Mouse (Mus musculus) 3T3-L1 (cell line): ENCODE measurements around the gene Sp8.

Source experiments
- DNase-seq: peaks from one replicate; pipeline ENCODE4 v3.0.0-alpha.2; 2015; ENCODE audit warnings: low read depth, low spot score

Gene Sp8

DNA sequence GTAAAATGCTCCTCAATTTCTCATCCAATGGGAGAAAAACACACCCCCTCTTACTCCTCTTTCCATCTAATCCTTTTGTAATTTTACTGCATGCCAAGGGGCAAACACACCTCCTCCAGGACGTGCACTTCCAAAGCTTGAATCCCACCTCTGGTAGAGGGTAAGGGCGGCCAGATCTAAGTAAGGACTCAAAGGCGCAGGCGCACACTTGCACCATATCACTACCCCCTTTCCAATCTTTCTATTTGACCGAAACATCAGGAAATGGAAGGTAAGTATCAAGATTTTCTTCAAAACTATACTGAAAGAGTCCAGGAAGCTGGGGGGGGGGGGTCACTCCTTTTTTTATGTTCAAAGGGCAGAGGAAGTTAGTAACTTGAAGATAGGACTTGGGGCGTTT lies at the start of gene Sp8:
Gene Sp8, plus strand, starts transcription at position 109 of the 400 bp plus-strand sequence.
- no peak for DNase-seq

DNA sequence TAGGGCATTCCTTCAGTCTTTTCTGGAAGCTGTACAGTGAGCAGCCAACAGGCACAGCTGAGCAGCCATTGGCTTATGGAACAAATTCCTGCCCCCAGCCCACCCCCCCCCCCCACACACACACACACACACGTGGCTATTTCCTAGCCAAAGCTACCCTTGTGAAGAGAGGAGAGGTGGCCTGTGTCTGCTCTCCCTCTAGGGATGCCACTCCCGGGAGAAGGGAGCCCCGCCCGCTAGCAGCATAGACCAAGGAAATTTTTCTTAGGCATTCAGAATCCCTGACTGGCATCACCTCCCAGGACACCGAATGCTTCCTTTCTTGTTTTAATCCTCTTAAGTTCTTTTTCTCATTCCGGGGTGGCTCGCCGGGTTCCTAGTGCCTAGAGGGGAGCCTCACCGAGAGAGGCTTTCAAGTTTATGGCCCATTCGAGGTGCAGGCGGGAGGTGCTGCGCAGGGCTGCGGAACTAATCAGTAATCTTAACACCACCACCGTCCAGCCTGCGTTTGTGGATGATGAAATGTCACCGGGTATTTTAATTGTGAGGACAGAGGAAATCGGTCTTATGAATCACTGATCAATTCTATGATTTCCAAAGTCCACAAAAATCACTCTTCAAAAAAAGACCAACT lies 34.7 kb upstream of the Sp8 start:
- DNase-seq: no peak

GRCm38 (mm10) chr12:118814561-118814960 lies 31.6 kb upstream of the Sp8 start:
- DNase-seq: peak; percentile 99

GRCm38 (mm10) chr12:118816156-118816555 lies 30.0 kb upstream of the Sp8 start:
- peak; percentile 91 for DNase-seq

DNA sequence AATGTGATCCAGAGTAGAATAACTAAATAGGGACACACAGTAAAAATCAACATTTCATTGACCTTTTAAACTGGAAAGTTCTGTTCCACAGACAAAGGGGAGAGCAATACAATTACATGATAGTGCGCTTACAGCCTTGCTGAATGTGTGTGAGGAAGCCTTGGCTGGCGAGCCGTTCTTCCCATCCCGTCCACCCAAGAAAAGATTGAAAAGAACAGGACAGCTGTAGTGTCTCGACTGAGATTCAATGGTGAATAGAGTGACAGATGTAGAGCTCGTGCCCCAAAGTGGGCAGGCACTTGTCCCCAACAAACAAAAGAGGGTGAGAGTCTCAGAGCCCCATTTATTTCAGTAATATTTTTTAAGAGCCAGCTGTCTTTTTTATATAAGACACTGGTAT lies 16.2 kb upstream of the Sp8 start:
- no peak for DNase-seq

GRCm38 (mm10) chr12:118836411-118837341 lies 9.5 kb upstream of the Sp8 start:
- DNase-seq: peak; percentile 54

DNA sequence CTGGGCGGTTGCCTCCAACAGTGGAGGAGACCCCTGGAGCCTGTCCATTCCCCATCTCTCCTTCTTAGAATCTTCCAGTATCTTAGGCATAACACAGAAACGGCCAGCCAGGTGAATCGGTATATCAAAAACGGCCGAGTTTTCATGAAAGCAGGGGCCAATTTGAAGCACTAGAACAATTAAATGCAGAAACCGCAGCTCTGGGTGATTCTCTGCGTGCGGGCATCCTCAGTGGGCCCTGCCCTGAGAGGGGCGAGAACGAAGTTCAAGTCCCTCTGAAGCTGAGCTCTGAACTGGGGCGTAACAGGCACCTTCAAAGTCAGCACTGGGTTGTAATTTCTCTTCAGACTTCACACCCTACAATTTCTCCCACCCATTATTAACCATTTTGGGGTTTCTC lies 8.8 kb upstream of the Sp8 start:
- no peak for DNase-seq

- DNase-seq: no peak
Measured at GRCm38 (mm10) chr12:118838260-118838659, 7.9 kb upstream of the Sp8 start.

DNA sequence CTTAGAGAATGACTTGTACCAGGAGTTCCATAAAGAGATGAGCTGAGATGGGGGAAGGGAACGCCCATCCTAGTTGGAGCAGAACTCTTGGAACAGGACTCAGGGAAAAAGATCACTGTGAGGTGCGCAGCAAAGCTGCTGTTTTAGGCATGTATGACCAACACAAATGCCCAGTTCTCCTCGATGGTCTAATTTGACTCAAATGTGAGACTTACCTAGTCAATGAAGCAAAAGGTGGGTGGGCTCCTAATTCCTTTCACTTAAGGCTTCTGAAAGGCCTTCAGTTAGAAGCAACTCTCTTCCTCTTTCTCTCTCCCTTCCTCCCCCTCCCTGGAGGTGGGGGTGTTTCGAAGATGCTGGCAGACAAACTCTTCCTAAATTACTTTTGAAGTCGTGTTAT lies 6.7 kb upstream of the Sp8 start:
- DNase-seq: no peak

- DNase-seq: no peak
Measured at GRCm38 (mm10) chr12:118840301-118840700, 5.8 kb upstream of the Sp8 start.

DNA sequence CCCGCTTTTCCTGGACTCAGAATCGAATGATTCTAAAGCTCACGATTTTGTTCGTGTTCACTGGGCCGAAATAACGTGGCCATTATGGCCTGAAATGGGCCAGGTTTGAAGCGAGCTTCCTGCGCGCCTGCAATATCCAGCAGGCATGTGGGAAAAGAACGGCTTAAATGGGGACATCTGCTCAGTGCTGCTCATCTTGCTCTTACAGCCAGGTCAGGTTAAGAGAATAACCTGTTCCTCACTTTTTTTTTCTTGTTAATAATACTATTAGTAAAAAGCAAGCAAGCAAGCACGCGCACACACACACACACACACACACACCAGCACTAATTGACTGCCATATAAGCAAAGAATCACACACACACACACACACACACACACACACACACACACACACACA lies 5.3 kb upstream of the Sp8 start:
- no peak for DNase-seq

DNA sequence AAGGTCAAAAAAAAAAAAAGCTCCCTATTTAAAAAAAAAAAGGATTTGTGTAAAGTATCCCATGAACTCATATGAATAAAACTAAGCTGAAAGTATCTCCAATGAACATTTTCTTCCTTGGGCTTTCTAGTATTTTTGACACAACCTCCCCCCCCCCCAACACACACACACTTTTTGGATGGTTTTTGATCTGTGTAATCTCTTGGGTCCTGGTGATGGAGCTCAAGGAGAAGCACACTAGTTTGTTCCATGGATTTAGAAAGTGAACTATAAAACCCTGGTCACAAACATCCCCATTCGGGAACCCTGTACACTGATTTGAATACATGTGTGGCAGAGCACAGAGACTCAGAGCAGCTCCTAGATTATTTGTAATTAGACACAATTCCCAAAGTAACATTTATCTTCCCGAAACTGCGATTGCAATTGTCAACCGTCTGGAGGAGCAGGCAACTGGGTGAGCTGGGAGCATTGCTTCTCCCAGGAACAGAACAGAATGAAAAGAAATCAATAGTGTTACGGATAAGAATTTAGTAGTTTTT lies 4.7 kb upstream of the Sp8 start:
- no peak for DNase-seq

GRCm38 (mm10) chr12:118841971-118842550 lies 4.1 kb upstream of the Sp8 start:
- no peak for DNase-seq

- no peak for DNase-seq
Measured at GRCm38 (mm10) chr12:118842671-118843411, 3.3 kb upstream of the Sp8 start.

DNA sequence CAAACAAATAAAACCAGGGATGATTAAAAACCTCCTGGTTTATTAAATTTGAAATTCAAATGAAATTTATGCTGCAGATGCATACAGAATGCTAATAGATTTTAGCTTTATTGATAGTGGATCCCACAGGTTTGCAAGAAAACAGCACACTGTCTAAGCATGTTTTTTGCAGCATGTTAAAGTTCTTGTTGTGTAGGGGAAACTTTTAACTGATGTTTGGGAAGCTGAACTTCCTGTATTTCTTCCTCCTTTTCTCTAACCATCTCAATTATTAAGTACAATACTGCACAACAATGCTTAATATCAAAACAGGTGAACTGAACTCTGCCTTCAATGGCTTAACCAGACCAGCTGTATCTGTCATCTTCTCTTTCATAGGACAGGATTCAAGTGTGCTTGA lies 2.0 kb upstream of the Sp8 start:
- no peak for DNase-seq

DNA sequence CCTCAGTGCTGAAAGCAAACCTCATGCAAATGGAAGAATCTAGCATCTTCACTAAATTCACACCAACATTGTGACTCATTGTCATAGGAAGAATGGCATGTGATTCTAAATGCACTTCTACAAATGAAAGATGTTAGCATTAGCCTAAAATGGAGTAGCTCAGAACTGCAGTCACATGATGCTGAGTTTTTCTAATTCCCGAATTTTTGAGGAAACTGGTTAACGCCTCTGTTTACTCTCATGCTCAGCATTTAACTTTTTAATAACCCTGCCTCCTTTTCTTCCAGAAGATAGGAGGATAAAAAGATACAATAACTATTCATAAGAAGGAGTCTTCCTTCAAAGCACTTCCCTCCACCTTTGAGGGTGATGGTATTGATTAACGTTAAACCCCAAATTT lies 1.3 kb upstream of the Sp8 start:
- no peak for DNase-seq

- no peak for DNase-seq
Measured at GRCm38 (mm10) chr12:118845351-118845750, 778 bp upstream of the Sp8 start.

DNA sequence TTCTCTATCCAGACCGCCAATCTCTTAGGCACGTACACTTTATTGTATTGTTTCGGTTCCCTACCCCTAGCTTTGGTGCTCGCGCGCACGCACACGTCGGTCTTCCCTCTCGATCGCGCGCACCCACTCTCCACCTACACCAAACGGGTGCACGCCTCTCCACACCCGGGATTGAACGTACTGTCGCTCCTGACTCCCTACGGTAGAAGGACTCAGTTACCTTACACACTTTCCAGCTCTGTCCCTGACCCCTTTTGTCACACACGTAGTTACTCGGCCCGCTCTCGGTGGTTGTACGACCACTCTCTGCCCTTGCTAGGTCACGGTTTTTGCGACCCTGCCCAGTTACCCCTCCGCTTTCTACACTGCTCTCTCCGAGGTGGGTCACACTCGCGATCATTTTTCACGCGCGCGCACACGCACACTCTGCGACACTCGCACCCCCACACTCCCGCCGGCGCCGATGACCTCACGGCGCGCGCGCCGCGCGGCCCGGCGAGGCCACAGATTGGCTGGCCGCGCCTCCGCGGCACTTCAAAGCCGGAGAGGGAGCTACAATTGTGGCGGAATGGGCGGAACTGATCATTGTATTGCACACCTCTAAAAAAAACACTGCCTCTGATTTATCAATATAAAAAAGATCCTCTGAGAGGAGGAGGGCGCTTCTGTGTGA lies 656 bp downstream of the Sp8 start:
- no peak for DNase-seq

DNA sequence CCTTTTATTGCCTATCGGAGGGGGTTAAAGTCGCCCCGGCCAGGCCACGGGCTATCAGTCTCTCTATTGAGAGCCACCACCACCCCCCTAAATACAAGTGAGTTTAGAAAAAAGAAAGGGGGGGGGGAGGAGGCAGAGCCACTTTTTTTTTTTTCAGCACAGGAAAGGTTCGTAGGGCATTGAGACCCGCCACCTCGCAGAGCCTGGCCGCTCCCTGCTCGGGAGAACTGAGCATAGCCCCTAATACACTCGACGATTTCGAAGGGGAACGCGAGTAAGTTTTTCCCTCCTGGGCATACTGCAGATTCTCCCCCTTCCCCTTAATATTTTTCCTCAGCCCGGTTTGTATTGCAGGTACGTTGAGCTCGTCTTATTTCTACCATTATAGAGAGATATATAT lies 1.3 kb downstream of the Sp8 start:
- DNase-seq: no peak

GRCm38 (mm10) chr12:118847861-118848495 lies 1.8 kb downstream of the Sp8 start:
- DNase-seq: no peak
